Mouse (Mus musculus): ENCODE results near the gene Secisbp2.

- TF ChIP-seq POLR2A (IDR thresholded peaks at IDR 0.05; ENCODE audit: extremely low read depth, insufficient read depth, low read length) (no peak), CTCF (IDR thresholded peaks at IDR 0.05; ENCODE audit: extremely low read depth, insufficient read depth, low read length) (no peak)
Observed at GRCm38 (mm10) chr13:51677630-51678185, 26.2 kb downstream of the Secisbp2 start.
